Mouse (Mus musculus) cerebellum, adult 9-10 months (tissue): ENCODE measurements around the gene Lrrc34.

Source experiments
- DNase-seq: peaks from one replicate; pipeline ENCODE4 v3.0.0; 2022

The Lrrc34 gene

DNA sequence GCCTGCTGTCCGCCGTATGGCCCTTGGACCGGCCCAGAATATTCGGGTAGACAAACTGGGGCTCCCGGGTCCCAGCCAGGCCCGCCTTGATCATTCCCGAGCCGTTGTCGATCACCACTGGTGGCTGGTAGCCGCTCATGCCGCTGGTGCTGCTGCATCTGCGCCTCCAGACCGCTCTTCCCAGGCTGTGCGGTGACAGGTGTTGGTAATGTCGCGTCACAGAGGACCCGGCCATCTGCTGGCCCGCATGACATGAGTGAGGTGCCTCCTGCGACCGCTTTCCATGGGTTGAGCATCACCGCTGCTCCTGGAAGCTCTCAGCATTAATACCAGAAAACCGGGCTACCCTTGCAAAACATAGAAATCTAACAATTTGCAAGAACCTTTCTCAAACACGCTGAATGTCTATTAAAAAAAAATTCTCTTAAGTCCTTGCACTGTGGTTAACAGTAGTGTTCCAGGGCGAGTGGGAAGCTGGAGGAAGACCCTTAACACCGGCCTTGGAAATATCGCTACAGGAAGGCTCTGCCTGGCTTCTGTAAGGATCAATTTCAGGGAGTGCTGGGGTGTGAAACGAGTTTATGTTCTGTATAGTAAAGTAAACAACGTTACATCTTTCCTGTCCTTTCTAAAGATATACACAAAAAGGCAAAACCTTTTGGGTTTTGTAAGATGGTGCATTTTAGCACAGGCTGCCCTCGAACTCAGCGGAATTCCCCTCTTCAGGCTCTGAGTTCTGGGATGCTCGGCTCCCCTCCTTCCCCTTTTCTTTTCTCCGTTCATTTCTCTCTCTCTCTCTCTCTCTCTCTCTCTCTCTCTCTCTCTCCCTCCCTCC, 47.7 kb downstream of the Lrrc34 start, which contains the start of gene Actrt3:
Actrt3 (minus strand) TSS at position 229 of the 835 bp plus-strand sequence.
- DNase-seq = peak; percentile 82

DNA sequence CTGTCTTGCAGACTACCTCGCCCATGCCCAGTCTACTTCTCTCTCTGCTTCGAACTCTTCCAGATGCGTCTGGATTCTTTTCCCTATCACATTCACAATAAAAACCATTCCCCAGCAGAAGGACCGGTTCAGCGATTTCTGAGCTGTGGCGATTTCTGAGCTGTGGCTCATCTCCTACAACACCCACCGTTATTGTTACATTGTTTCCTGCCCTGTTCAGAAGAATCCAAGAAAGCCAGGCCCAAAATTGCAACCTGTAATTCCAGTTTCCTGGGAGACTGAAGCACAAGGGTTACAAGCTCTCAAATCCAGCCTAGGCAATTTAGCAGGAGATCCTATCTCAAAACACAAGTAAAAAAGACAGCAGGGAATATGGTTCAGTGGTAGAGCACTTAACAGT, 50.4 kb downstream of the Lrrc34 start:
- no peak for DNase-seq

DNA sequence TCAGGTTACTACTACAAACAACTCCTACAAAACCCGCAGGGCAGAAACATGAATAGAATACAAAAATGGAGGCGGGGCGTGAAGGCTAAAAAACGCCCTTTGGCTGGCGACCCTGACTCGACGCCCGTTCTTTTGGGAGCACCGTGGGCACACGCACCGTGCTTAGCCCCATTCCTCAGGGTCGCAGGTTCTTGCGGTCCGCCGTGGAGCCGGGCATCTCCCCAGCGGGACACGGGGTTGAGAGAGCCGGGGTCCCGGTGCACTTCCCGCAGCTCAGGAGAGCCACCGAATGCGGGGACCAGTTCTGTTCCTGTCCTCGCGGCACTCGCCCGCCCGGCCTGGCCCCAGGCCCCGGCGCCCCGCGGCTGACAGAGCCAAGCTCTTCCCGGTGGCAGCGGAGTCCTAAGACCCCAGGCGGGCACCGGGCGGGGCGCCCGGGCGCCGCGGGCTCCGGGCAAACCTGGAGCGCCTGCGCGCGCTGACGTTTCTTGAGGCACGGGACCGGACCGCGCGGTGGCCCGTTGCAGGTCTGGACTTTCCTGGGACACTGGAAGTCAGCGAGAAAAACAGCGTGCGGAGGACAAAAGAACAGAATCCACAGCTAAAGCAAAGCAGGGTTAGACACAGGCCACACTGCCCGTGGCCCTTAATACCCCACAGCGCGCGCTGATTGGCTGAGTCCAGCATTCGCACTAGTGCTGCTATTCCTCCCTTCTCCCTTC, 52.4 kb downstream of the Lrrc34 start:
- peak; percentile 60 for DNase-seq

DNA sequence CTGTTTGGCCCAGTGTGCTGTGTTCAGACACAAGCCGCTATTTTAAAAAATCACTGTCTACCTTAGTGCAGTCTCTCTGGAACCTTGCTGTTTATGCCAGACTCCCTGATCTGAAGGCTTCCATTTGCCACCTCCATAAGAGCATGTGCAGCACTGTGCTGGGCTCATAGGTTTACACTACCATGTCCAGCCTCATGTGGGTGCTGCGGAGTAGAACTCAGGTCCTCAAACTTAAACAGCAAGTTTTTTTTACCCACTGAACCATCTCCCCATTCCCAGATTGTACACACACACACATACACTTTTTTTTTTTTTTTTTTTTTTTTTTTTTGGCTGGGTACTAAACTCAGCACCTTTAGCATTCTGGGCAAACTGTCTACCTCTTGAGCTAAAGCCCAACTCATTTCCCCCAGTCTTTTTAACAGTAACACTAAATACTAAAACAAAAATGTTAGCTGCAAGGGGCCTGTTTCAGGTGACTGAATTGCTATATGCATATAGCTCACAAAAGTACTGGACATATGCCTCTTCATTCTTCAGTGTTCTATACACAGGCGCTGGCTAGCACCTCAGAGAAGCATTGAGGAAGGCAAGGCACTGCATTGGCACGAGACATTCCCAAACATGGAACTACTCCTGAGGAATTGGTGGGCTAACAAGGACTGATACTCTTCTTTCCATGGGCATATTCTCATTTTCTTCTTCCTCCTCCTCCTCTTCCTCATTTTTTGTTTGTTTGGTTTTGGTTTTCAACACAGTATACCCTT, 53.8 kb downstream of the Lrrc34 start:
- peak; percentile 24 for DNase-seq

DNA sequence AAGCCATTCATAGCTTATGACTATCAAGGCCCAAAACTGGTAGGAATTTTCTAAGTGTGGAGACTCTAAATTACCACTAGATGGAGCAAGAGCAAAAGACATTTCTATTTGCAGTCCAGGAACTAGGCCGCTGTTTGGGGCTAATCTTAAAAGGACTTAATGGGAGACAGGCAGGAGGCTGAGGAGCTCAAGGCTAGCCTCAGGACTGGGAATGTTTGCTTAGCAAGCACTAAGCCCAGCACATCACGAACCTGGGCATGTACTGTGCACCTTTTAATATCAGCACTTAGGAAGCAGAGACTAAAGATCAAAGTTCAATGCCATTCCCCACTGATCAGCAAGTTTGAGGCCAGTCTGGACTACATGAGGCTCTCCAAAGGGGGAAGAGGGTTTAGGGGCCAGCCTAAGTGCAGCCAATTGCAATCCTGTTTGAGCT, 55.2 kb downstream of the Lrrc34 start:
- peak; percentile 74 for DNase-seq

DNA sequence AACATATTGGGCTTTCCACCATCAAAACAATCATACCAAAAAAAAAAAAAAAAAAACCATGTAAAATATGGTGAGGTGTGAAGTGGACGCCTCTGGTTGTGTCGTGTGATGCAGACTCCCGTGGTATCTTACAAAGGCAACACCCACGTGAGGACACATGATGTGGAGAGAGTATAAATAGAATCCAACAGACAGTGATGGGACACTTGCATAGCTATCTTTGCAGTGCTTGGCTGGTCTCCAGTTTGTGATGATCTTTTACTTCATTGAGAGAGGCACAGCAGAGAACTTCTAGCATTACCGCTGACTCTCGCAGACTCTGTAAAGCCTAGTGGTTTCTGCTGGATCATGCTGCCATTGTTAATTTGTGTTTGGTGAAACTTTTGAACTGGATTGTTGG, 58.8 kb downstream of the Lrrc34 start:
- no peak for DNase-seq
